Mouse (Mus musculus) heart, embryonic 16.5 days (tissue): ENCODE measurements around the gene Snd1. TPM values are rescaled to one million over a fixed set of nuclear protein-coding genes. Genes with fewer than 3 reads are reported as not detected.

Experiments used
- ATAC-seq: fragments of 200-750 bp; cut with Nextera tagmentation; replicated peaks from 2 replicates; pipeline ENCODE4 v1.8.0; 2017; ENCODE audit warnings: moderate number of reproducible peaks; ENCODE audit not compliant: insufficient read depth, low FRiP score; ENCODE audit errors: extremely low read depth
- H3K27ac ChIP-seq: fragments of 300-500 bp; sonication (generic); 2 replicates; pipeline ENCODE4 v1.5.1; 2014; ENCODE audit warnings: mild to moderate bottlenecking, low read length, control low read depth, moderate library complexity
- H3K27me3 ChIP-seq: fragments of 300-500 bp; sonication (generic); 2 replicates; pipeline ENCODE4 v1.6.1; 2014; ENCODE audit warnings: low read length, mixed read lengths; ENCODE audit not compliant: control insufficient read depth, insufficient read depth
- H3K36me3 ChIP-seq: fragments of 300-500 bp; sonication (generic); 2 replicates; pipeline ENCODE4 v1.6.1; 2014; ENCODE audit not compliant: control insufficient read depth, insufficient read depth
- H3K4me1 ChIP-seq: fragments of 300-500 bp; sonication (generic); 2 replicates; pipeline ENCODE4 v1.6.1; 2014; ENCODE audit warnings: low read length, mixed read lengths; ENCODE audit not compliant: control insufficient read depth, insufficient read depth
- H3K4me2 ChIP-seq: fragments of 300-500 bp; sonication (generic); 2 replicates; pipeline ENCODE4 v1.6.1; 2014; ENCODE audit warnings: low read depth, mild to moderate bottlenecking, control low read depth, low read length
- H3K4me3 ChIP-seq: fragments of 300-500 bp; sonication (generic); 2 replicates; pipeline ENCODE4 v1.5.1; 2014; ENCODE audit warnings: mild to moderate bottlenecking, control low read depth, low read length
- H3K9ac ChIP-seq: fragments of 300-500 bp; sonication (generic); 2 replicates; pipeline ENCODE4 v1.6.1; 2014; ENCODE audit warnings: low read length, control low read depth
- H3K9me3 ChIP-seq: fragments of 300-500 bp; sonication (generic); replicated peaks from 2 replicates; pipeline ENCODE4 v1.6.1; 2016; ENCODE audit warnings: low read length; ENCODE audit not compliant: control insufficient read depth
- WGBS: fragments of 180-500 bp; shearing (Covaris S2); extraction: QIAGEN DNeasy Blood & Tissue Kit; methylation state at CpG from one replicate; pipeline ENCODE4 v1.1.7; 2014; 5-methylcytosine and 5-hydroxymethylcytosine counted together
- polyA plus RNA-seq: library from polyadenylated mRNA; unstranded; fragments of >200 nt; fragmentation: Nextera tagmentation; extraction: Ambion mirVana; gene quantifications from 2 replicates; pipeline ENCODE4 v1.2.1, GENCODE M21; 2015

The Snd1 gene
- polyA plus RNA-seq, 1 experiment from 2014 or later: 81.8 TPM

DNA sequence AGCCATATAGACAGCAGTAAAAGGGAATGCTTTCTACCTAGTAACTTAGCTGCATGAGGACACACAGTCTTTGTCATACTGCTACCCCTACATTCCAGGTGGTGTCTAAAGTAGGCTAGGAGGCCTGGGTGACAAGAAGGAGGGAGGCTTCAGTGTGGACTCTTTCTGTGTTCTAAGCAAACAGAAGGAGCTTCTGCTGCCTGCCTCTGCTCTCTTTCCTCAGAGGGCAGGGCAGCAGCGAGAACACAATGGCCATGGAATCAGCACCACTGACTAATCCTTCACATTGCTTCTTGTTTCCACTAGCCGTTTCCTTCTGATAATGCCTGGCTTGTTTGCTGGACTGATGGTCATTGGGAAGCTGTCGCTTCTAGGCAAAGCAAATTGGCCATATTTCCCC lies 316.2 kb downstream of the Snd1 start:
- Histone ChIP-seq H3K4me3 (no peak overlapping the region), H3K27ac (peak overlapping the region; percentile 33; the same call in 1 of the 2 replicates), H3K4me2 (no peak overlapping the region), H3K27me3 (no peaks in the 10 kb centered on the region), H3K4me1 (peaks cover 15% of the 10 kb centered on the region), H3K36me3 (0 out of 2 replicates have a peak, but pooled peaks cover 2% of the 10 kb centered on the region), H3K9ac (no peak overlapping the region), H3K9me3 (no peaks in the 10 kb centered on the region)
- WGBS: 53% methylated on average over 3 of the region's 3 CpGs
- 0 out of 2 replicates have a peak, but pooled peaks have one; percentile 6 for ATAC-seq

DNA sequence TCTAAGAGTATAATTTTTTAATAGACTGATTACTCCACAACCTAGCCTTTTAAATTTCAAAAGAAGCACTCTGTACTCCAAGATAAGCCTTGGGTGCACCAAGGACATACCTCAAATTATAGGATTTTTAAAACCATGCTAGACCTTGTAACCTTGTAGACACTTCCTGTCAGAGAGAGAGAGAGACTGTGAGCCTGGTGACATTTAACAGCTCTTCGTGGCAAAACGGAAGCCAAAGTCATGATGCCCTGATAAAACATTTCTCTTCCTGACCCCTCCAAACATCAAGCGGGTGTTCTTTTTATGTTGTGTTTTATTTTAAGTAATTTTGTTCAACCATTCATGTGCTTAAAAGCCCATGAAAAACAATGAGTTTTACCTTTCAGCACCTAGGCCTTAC lies 316.9 kb downstream of the Snd1 start:
- H3K27ac ChIP-seq: no peak overlapping the region; the same call in 1 of the 2 replicates
- 64% methylated on average over 3 of the region's 3 CpGs for WGBS

DNA sequence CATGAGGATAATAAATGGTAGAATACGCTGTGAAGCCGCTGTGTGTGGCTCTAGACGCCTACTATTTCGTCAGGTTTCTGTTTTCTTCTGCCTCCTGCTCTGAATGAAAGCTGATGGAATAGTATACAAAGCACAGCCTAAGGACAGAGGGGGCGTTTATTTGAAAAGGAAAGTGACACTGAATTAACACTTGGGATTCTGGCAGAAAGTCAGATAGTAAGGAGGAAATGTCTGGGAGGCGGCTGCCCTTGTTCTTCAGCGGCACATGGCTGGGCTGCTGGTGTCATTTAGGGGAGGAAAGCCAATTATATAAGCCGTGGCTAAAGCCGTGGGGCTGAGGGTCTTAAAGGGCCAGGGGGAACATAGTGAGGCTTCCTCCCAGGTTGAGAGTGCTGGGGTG lies 320.4 kb downstream of the Snd1 start:
- H3K9me3 ChIP-seq: no peaks in the 10 kb centered on the region
- ATAC-seq: 0 out of 2 replicates have a peak, but pooled peaks have one; percentile 18
- H3K27me3 ChIP-seq: no peaks in the 10 kb centered on the region
- no peak overlapping the region for H3K9ac ChIP-seq
- no peak overlapping the region for H3K4me2 ChIP-seq
- no peak overlapping the region for H3K27ac ChIP-seq
- WGBS: 48% methylated on average over 9 of the region's 9 CpGs
- H3K36me3 ChIP-seq: 0 out of 2 replicates have a peak, but pooled peaks cover 6% of the 10 kb centered on the region
- peaks cover 3% of the 10 kb centered on the region; the same call in 1 of the 2 replicates for H3K4me1 ChIP-seq
- H3K4me3 ChIP-seq: no peak overlapping the region

More for the DNA sequence above, 316.9 kb downstream of the Snd1 start:
- Histone ChIP-seq H3K4me3 (no peak overlapping the region), H3K4me1 (peaks cover 15% of the 10 kb centered on the region), H3K36me3 (0 out of 2 replicates have a peak, but pooled peaks cover 6% of the 10 kb centered on the region), H3K4me2 (no peak overlapping the region), H3K9me3 (no peaks in the 10 kb centered on the region), H3K27me3 (no peaks in the 10 kb centered on the region), H3K9ac (no peak overlapping the region)
- no peak for ATAC-seq

DNA sequence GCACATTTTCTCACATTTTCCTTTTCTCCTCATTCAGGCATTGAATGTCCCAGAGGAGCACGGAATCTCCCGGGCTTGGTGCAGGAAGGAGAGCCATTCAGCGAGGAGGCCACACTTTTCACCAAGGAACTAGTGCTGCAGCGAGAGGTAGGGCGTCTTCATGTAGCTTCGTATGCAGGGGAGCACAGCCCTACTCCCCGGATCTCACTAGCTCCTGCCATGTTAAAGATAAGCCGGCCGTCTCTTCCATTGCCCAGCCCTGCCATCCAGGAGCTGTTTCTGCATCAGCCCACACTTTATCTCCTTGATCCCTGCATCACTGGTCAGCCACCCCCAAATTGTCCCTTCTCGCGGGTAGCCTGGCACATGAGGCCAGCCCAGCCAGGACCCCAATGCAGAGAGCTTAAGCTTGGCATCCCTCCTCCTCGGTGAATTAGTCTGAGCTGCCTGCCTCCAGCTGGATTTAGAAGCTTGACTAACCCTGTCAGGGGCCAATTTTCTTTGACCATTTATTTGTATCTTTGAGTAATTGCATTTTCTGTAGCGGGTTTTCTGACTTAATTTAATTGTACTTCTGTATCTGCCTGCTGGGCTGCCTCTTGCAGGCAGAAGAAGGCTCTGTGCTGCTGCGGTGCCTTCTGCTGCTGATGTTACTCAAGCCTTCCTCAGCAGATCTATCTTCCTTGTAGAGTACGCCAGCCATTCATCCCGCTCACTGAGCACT lies 321.0 kb downstream of the Snd1 start:
- no peaks in the 10 kb centered on the region for H3K9me3 ChIP-seq
- no peak overlapping the region for H3K4me3 ChIP-seq
- 0 out of 2 replicates have a peak, but pooled peaks cover 6% of the 10 kb centered on the region for H3K36me3 ChIP-seq
- H3K4me1 ChIP-seq: peaks cover 3% of the 10 kb centered on the region; the same call in 1 of the 2 replicates
- no peak for ATAC-seq
- H3K27ac ChIP-seq: no peak overlapping the region
- no peak overlapping the region for H3K4me2 ChIP-seq
- 81% methylated on average over 16 of the region's 16 CpGs for WGBS
- no peak overlapping the region for H3K9ac ChIP-seq
- no peaks in the 10 kb centered on the region for H3K27me3 ChIP-seq

DNA sequence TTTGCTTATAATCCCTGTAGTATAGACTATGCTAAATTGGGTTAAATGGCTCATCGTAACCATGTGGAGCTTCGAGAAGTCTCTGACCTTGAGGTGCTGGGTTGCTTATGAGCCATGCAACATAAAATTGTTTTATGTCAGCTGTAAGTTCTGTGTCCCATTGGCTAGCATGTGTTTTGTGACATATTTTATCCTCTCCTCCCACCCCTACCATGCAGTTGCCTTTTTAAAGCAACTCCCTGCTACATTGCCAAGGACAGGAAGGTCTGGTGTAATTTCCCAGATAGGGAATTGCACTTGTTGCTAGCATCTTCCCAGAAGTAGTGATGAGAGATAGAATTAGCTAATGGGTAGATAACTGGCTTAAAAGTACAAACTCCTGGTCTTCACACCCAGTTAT lies 324.9 kb downstream of the Snd1 start:
- Histone ChIP-seq H3K9ac (no peak overlapping the region), H3K36me3 (0 out of 2 replicates have a peak, but pooled peaks cover 6% of the 10 kb centered on the region)
- 88% methylated on average over 2 of the region's 2 CpGs for WGBS

DNA sequence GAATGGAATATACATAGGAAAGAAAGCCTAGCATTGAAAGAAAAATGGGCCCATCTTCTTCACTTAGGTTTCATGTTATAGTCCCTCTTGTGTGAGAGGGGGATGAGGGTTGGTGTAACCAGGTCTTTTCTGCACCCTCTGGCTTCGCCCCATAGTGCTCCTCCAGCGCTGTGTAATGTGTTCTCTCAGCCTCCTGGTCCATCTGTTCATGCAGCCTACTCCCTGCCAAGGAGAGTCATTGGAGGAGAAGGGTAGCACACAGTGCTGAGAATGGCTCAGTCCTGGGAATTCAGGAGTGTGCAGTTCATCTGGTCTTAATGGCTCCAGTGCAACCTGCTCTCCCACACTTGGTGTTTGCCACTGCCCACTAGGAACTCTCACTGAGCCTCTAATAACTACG lies 326.0 kb downstream of the Snd1 start:
- Histone ChIP-seq H3K27ac (no peak overlapping the region), H3K27me3 (no peaks in the 10 kb centered on the region), H3K4me2 (no peak overlapping the region), H3K9ac (no peak overlapping the region), H3K4me3 (no peak overlapping the region), H3K4me1 (no peaks in the 10 kb centered on the region), H3K36me3 (0 out of 2 replicates have a peak, but pooled peaks cover 6% of the 10 kb centered on the region), H3K9me3 (no peaks in the 10 kb centered on the region)
- no peak for ATAC-seq
- WGBS: 84% methylated on average over 3 of the region's 3 CpGs

More for the DNA sequence above, 324.9 kb downstream of the Snd1 start:
- Histone ChIP-seq H3K27ac (no peak overlapping the region), H3K4me3 (no peak overlapping the region), H3K4me1 (no peaks in the 10 kb centered on the region), H3K27me3 (no peaks in the 10 kb centered on the region), H3K9me3 (no peaks in the 10 kb centered on the region), H3K4me2 (no peak overlapping the region)
- ATAC-seq: no peak

DNA sequence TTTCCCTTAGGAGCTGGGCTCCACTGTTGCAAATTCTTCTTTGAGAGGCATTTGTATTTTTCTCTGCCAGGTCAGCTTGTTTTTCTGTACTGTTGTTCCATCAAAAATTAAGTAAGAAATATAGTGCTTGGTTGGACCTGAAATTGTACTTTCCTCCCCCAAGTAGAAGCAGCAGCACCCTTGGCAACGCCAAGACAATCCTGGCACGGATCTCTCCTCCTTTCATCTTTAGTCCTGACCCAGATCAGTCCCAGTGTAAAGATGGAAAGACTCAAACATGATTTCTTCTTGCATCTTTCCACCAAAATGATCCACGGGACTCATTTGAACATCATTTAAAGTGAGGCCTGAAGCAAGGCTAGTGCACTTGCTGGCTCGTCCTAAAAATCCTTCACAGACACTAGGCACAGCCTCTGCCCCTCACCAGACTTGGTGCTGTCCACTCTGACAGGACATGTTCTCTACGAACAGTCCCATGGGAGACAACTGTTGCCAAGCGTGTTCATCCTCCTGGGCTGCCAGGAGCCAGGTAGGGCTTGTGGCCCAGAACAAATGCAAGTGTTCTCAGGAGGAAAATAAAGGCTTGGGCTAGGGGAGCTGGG lies 328.8 kb downstream of the Snd1 start:
- no peak for ATAC-seq
- H3K4me2 ChIP-seq: no peak overlapping the region
- no peak overlapping the region for H3K27ac ChIP-seq
- H3K4me1 ChIP-seq: no peaks in the 10 kb centered on the region
- no peak overlapping the region for H3K9ac ChIP-seq
- H3K36me3 ChIP-seq: no peaks in the 10 kb centered on the region
- 90% methylated on average over 6 of the region's 6 CpGs for WGBS
- no peaks in the 10 kb centered on the region for H3K27me3 ChIP-seq
- H3K9me3 ChIP-seq: no peaks in the 10 kb centered on the region
- no peak overlapping the region for H3K4me3 ChIP-seq

DNA sequence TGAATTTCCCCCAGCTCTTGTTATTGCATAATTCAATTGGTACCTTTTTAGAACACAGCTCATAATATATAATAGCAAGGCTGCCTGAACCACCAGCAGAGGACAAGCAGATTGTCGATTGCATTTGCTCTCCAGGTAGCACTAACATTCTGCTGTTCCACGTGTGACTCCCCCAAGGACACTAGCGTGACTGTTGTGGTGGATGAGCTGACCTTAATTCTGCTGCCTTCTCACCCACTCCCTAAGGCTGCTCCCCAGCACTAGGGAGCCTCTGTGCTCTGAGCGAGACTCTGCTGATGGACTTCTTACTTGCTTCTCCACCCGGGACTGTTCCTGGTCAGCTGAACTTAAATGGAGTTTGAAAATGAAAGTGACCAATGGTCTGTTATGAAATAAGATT lies 329.8 kb downstream of the Snd1 start:
- WGBS: 83% methylated on average over 5 of the region's 5 CpGs
- no peak overlapping the region for H3K4me2 ChIP-seq
- H3K4me3 ChIP-seq: no peak overlapping the region
- no peak overlapping the region for H3K27ac ChIP-seq
- no peak overlapping the region for H3K9ac ChIP-seq
- no peaks in the 10 kb centered on the region for H3K27me3 ChIP-seq
- H3K36me3 ChIP-seq: no peaks in the 10 kb centered on the region
- H3K4me1 ChIP-seq: no peaks in the 10 kb centered on the region
- no peak for ATAC-seq
- no peaks in the 10 kb centered on the region for H3K9me3 ChIP-seq

DNA sequence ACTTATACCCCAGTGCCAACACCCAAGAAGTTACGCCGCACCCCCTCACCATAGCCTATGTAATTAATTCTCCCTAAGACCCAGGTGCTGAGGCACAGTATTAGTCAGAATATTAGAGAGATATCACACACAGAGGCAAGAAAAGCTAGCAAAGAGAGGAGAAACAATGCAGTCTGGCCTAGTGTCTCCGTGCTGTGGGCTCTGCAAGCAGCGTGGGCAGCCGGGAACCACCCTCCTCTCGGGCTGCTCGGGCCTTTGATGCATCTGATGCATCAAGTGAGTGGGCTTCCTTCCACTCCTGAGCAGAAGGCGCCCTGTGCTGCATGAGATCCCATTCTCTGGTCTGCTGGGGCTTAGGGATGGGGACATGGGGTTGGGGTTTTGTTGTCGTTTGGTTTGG lies 338.1 kb downstream of the Snd1 start:
- Histone ChIP-seq H3K27me3 (no peaks in the 10 kb centered on the region), H3K4me2 (no peak overlapping the region), H3K9ac (no peak overlapping the region), H3K27ac (no peak overlapping the region), H3K4me1 (peaks cover 27% of the 10 kb centered on the region), H3K36me3 (no peaks in the 10 kb centered on the region), H3K9me3 (no peaks in the 10 kb centered on the region), H3K4me3 (no peak overlapping the region)
- 88% methylated on average over 9 of the region's 9 CpGs for whole genome bisulfite sequencing
- ATAC-seq: no peak
